Mouse (Mus musculus): ENCODE results near the gene Col5a2.

GRCm38 (mm10) chr1:45501437-45501836 is 1.6 kb downstream of the Col5a2 start:
- TF ChIP-seq CTCF (IDR thresholded peaks at IDR 0.05; ENCODE audit: low read depth, low read length) (no peak), GATA2 (IDR thresholded peaks at IDR 0.05; ENCODE audit: borderline replicate concordance, low read depth, low read length) (no peak), TAL1 (conservative IDR thresholded peaks at IDR 0.05; ENCODE audit: low read depth, low read length) (no peak), POLR2AphosphoS5 (IDR thresholded peaks at IDR 0.05; ENCODE audit: insufficient replicate concordance, low read depth, low read length) (no peak)

Measured in G1E (cell line).